Mouse (Mus musculus) ES-Bruce4 (cell line): ENCODE measurements at regions not wholly inside any gene's neighbourhood (a gene's known extent, or its start where the extent isn't known, plus 50 kb on each side); places are given as distances from the start of the nearest gene placed in this dataset.

Experiments used
- H3K27ac ChIP-seq: 2 replicates; pipeline ENCODE4 v1.5.1; 2012; ENCODE audit warnings: low read length, inconsistent platforms; ENCODE audit not compliant: insufficient read depth
- H3K27me3 ChIP-seq: 2 replicates; pipeline ENCODE4 v1.6.1; 2012; ENCODE audit warnings: mild to moderate bottlenecking, low read length, inconsistent platforms; ENCODE audit not compliant: control insufficient read depth, poor library complexity, insufficient read depth, severe bottlenecking
- H3K36me3 ChIP-seq: 2 replicates; pipeline ENCODE4 v1.6.1; 2012; ENCODE audit warnings: inconsistent platforms, mild to moderate bottlenecking, low read length, moderate library complexity; ENCODE audit not compliant: control insufficient read depth, poor library complexity, insufficient read depth, severe bottlenecking
- H3K4me1 ChIP-seq: one replicate; pipeline ENCODE4 v1.8.1; 2011; ENCODE audit warnings: low read length; ENCODE audit not compliant: control insufficient read depth, insufficient read depth
- H3K4me3 ChIP-seq: 2 replicates; pipeline ENCODE4 v1.5.1; 2011; ENCODE audit warnings: low read depth, mild to moderate bottlenecking, low read length
- H3K9ac ChIP-seq: 2 replicates; pipeline ENCODE4 v1.6.1; 2012; ENCODE audit warnings: low read depth, mild to moderate bottlenecking, inconsistent platforms; ENCODE audit not compliant: poor library complexity, severe bottlenecking
- H3K9me3 ChIP-seq: replicated peaks from 2 replicates; pipeline ENCODE4 v1.6.1; 2012; ENCODE audit warnings: mild to moderate bottlenecking, low read length, inconsistent platforms; ENCODE audit not compliant: control insufficient read depth, poor library complexity, insufficient read depth, severe bottlenecking
- CTCF ChIP-seq: IDR thresholded peaks from one replicate; pipeline ENCODE4 v1.8.1; 2011; ENCODE audit warnings: low read depth, low read length
- EP300 ChIP-seq: IDR thresholded peaks from 2 replicates; pipeline ENCODE4 v1.6.1; 2011; ENCODE audit warnings: low read depth, low read length; ENCODE audit not compliant: insufficient read depth
- POLR2A ChIP-seq: IDR thresholded peaks from one replicate; pipeline ENCODE4 v1.8.1; 2011; ENCODE audit warnings: low read length; ENCODE audit not compliant: insufficient read depth

- H3K27ac ChIP-seq = no peak overlapping the region
- H3K9ac ChIP-seq = no peak overlapping the region
- TF ChIP-seq CTCF = no peak
- no peak for TF ChIP-seq EP300
- TF ChIP-seq POLR2A = no peak
- H3K4me3 ChIP-seq = no peak overlapping the region
- H3K9me3 ChIP-seq = no peaks in the 10 kb centered on the region
- H3K4me1 ChIP-seq = no peaks in the 10 kb centered on the region
- H3K36me3 ChIP-seq = no peaks in the 10 kb centered on the region
- no peaks in the 10 kb centered on the region for H3K27me3 ChIP-seq
Observed at GRCm38 (mm10) chr3:157695128-157696075, 128.7 kb downstream of the Ptger3 start.
